Mouse (Mus musculus): Measurements from ENCODE around the gene Gzmn.
"Not testable (repeated sequence)": the region's sequence is repeated elsewhere in the genome, so short reads cannot be mapped to it uniquely, and the experiment has no call there.

Gzmn gene

DNA sequence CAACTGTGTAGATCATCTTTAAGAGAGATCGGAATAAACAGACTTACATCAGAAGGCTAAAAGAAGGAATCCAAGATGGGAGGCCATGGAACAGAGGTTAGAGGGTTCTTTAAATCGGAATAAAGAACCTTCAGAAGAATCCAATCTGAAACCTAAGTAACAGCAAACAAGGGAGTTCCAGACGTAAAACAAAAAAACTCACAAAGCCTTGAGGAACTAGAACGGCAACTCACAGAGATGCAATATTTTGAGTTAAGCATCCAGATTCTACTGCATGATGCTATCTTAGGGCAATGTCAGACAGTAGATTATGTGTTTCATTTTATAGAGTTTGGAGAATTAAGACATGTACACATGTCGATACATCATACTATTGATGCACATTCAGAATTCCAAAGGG lies at the start of gene Gzmn:
Gene Gzmn, minus strand, starts transcription at position 101 of the 400 bp plus-strand sequence.
- DNase-seq: no peak

DNA sequence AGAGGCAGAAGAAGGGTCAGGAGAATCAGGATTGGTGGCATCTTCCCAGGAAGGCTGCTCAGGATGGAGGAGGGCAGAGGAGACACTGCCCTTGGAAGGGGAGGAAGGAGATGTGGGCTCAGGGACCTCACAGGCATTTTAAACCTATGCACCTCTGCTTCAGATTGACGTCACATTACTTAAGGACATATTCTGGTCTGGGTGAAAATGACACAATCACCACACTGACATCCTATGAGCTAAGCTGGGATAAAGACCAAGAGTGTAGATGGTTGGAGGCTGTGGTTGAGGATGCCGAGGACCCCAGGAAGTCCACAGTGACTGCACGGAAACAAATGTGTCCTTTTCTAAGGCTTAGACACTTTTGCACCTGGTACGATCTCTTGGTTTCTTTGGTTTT lies 36.9 kb upstream of the Gzmn start, which contains the start of gene Gzmf:
Gene Gzmf, minus strand, starts transcription at position 101 of the 400 bp plus-strand sequence.
- no peak for DNase-seq

DNA sequence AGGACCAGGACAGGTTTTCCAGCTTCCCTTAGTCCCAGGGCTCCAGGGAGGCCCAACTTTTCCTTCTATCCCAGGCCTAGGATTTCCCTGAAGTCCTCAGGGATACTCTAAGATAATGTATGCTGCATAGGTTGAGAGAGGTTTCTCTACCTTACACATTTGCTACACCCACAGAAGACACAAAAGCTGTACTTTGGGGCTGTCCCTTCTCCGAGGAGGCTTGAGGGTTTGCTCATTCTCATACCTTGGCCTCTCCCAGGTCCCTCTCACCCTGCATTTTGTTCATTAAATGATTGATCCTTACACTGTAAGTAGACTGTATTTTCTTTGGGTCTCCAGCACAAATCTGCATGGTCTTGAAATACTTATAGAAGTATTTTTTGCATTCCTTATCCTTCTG lies 31.2 kb upstream of the Gzmn start:
- no peak for DNase-seq

DNA sequence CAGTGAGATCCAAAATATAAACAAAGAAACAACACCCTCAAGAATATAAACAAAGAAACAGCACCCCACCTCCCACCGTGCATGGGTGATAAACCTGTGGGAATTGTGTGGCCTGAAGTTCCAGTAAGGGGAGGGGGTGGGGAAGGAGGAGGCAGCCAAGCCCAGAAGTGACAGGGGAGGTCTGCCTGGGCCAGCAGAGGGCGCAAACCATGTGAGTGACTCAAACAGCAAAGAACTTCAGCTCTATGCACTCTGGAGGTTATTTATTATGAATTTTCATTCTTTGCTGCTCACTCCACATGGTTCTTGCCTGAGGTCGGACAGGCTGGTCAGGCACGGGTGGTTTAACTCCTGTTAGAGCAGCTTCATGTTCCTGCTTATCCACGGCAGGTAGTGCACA lies 30.6 kb upstream of the Gzmn start:
- peak; percentile 10 to 11 for DNase-seq

DNA sequence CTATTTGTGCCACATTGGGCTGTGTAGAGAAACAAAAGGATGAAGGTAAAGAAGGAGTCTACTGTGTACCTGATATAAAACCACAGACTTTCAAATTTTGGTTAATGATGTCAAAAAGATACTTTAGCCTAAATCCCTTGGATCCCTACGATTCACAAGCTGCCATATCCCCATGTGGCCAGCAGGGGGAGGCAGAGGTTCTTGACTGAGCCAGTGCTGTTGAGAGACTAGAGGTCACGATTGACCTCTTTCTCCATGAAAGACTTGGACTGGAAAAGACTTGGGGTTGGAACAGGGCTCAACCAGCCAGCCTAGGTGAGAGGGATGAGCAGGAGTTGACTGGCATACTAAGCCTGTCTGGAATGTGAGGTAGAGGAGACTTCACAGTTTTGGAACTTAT lies 29.6 kb upstream of the Gzmn start:
- peak; percentile 67 to 69 for DNase-seq

DNA sequence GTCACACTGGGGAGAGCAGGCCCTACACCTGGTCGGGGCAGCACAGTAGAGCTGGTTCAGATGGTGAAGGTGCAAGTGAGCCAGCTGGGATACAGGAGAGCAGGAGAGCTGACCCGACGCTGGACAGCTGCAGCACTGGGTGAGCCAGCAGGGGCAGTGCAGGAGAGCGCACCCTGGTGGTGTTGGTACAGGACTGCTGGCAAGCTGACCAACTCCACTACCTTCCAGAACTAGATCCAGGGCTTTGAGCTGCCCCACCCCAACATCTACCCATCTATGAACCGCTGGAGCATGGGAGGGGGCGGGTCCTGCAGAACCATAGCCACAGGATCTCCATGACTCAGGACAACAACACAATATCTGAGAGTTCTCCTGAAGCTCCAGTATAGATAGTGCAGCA lies 12.5 kb upstream of the Gzmn start:
- DNase-seq: no peak

DNA sequence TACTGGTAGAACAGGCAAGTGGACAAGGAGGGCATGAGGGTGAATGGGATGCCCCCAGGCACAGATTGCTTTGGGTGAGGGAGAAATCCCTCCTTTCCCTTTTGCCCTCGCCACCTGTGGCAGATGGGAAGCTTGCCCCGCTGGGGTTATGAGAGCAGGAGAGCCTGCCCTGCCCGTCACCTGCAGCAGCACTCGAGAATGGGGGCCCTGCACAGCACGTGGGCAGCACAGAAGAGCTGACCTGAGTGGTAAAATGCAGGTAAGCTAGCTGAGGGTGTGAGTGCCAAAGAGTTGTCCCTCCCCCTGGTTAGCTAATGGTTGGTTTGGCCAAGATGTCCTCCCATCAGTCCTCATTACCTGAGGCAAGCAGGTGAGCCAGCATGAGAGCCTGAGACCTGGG lies 12.1 kb upstream of the Gzmn start:
- no peak for DNase-seq

DNA sequence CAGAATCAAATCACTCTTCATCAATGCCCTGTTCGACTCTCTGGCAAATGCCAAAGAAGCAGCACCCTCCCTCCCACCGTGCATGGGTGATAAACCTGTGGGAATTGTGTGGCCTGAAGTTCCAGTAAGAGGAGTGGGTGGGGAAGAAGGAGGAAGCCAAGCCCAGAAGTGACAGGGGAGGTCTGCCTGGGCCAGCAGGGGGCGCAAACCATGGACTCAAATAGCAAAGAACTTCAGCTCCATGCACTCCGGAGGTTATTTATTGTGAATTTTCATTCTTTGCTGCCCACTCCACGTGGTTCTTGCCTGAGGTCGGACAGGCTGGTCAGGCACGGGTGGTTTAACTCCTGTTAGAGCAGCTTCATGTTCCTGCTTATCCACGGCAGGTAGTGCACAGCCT lies 3.3 kb upstream of the Gzmn start:
- peak; percentile 38 to 41 for DNase-seq

DNA sequence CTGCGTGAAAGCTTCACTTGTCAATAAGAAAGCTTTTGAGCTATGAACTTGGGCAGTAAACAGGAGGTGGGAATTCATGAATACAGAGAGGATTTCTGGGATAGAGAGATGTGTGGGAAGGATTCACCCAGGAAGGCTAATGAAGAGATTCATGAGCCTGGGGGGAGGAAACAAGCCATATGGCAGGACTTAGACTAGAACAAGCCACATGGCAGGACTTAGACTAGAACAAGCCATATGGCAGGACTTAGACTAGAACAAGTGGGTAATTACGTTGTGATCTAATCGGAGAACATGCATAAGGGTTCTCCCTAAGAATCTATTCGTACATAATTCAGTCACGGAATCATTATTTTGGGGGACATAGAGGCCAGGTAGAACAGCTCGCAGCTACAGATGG lies 1.0 kb downstream of the Gzmn start:
- DNase-seq: no peak

DNA sequence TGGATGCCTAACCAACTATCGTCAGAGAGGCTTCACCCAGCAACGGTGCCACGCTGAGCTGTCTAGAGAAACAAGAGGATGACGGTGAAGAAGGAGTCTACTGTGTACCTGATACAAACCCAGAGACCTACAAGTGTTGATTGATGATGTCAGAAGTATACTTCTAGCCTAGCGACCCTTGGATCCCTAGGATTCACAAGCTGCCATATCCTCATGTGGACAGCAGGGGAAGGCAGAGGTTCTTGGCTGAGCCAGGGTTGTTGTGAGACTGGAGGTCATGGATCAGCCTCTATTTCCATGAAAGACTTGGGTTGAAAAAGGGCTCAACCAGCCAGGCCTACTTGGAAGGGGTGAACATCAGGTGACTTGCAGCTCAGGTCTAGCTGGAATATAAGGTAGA lies 1.7 kb downstream of the Gzmn start:
- DNase-seq: no peak

DNA sequence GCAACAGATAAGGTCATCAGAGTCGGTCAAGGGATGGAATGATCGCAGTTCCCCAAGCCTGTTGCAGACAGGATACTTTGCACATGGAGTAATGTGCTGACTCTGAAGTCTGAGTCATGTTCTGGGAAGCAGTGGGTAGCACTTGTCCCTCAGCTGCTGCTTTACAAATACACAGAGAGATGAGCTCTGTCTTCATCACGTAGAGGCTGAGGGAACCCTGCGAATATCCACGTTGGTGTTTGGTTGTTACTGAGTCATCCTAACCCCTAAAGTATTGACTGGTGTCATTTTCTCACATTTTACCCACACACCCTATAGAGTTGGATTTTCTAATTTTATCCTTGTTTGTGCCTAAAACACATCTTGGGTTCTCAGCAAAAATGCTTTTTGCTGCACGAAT lies 6.4 kb downstream of the Gzmn start:
- no peak for DNase-seq

DNA sequence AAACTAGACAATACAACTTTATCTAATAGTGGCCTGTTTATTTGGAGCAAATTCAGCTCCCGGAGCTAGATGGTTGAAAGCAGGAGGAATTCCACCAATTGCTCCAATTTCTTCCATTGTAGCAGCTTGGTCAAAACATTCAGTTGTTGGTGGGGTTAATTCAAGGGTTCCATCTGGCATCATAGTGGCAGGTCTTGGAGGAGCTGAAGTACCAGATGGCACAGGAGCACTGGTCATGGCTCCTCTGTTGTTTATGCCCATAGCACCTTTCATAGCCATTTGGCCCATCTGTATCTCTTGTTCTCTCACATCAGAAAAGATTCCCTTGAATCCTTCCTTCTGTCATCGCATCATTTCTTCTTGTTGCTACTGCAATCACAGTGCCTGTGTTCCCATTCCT lies 12.3 kb downstream of the Gzmn start:
- DNase-seq: no peak

DNA sequence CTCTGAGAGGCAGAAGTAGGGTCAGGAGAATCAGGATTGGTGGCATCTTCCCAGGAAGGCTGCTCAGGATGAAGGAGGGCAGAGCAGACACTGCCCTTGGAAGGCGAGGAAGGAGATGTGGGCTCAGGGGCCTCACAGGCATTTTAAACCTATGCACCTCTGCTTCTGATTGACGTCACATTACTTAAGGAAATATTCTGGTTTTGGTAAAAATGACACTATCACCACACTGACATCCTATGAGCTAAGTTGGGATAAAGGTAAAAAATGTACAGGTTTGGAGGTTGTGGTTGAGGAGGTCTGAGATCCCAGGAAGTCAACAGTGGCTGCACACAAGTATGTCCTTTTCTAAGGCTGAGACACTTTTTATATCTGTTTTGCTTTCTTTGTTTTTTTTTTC lies 14.9 kb downstream of the Gzmn start, which contains the start of gene Gzmg:
Gene Gzmg, minus strand, starts transcription at position 101 of the 400 bp plus-strand sequence.
- not testable (repeated sequence) for DNase-seq

DNA sequence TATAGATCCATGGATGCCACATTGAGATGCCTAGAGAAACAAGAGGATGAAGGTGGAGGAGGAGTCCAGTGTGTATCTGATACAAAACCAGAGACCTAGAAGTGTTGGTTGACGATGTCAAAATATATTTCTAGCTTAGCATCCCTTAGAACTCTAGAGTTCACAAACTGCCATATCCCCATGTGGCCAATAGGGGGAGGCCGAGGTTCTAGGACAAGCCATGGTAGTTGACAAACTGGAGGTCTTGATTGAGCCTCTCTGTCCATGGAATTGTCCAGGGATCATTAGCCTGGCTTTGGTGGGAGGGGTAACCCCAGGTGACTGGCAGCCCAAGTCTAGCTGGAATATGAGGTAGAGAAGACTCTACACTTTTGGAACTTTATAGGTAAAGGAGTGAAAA lies 19.1 kb downstream of the Gzmn start:
- peak in 1 of 2 experiments; percentile 2 for DNase-seq

DNA sequence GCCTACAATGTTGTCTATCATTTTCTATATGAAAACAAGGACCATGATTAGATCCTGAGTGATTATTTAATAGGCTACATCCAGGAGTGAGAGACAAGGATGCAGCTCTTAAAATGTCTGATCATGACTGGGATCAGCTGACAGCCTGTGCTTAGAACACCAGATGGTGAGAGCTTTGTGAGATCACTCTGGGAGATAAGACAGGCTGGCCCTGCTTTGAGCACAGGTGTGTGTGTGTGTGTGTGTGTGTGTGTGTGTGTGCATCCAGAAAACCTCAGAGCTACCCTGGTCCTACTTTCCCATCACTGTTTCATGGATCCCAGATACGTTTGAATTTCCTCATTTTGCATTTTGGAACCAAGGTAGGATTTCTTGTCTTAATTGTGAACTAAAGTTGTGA lies 40.7 kb downstream of the Gzmn start:
- DNase-seq: not testable (repeated sequence)

DNA sequence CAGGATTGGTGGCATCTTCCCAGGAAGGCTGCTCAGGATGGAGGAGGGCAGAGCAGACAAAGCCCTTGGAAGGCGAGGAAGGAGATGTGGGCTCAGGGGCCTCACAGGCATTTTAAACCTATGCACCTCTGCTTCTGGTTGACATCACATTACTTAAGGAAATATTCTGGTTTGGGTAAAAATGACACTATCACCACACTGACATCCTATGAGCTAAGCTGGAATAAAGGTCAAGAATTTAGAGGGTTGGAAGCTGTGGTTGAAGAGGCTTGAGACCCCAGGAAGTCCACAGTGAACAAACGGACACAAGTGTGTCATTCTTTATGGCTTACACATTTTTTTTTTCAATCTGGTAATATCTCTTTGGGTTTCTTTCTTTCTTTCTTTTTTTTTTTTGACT lies 41.9 kb downstream of the Gzmn start, which contains the start of gene Gzmd:
Gene Gzmd, minus strand, starts transcription at position 101 of the 400 bp plus-strand sequence.
- not testable (repeated sequence) for DNase-seq

DNA sequence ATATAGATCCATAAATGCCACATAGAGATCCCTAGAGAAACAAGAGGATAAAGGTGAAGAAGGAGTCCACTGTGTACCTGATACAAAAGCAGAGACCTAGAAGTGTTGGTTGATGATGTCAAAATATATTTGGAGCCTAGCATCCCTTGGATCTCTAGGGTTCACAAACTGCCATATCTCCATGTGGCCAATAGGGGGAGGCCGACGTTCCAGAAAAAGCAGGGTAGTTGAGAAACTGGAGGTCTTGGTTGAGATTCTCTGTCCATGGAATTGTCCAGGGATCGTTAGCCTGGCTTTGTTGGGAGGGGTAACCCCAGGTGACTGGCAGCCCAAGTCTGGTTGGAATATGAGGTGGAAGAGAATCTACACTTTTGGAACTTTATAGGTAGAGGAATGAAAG lies 46.1 kb downstream of the Gzmn start:
- no peak for DNase-seq

DNA sequence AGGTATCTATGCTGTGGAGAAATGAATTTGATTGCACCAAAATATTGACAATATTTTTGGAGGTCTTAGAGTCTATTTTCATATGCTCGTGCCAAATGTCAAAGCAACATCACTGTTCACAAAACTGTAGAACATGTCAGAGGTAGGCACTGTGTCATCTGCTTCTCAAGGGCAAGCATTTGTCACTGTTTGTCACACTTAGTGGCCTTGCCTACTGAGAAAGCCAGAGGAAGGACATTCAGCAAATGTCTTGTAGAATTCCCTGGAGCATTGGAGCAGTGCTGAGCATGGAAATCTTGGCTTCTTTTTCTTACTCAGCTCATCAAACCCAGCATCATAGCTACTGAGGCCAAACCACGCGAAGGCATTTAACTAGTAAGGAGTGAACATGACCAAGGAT lies 50.9 kb downstream of the Gzmn start:
- no peak for DNase-seq

DNA sequence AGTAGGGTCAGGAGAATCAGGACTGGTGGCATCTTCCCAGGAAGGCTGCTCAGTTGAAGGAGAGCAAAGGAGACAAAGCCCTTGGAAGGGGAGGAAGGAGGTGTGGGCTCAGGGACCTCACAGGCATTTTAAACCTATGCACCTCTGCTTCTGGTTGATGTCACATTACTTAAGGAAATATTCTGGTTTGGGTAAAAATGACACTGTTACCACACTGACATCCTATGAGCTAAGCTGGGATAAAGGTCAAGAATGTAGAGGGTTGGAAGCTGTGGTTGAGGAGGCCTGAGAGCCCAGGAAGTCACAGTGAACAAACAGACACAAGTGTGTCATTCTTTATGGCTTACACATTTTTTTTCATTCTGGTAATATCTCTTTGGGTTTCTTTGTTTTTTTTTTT lies 53.9 kb downstream of the Gzmn start, which contains the start of gene Gzme:
Gene Gzme, minus strand, starts transcription at position 101 of the 400 bp plus-strand sequence.
- no peak for DNase-seq

Data from B cell, adult 2 months (primary cell).